Mouse (Mus musculus) testis, adult 2 months (tissue): ENCODE measurements around the gene Arpc5l. TPM values are rescaled to one million over a fixed set of nuclear protein-coding genes. Genes with fewer than 3 reads are reported as not detected.

Experiments
- H3K27ac ChIP-seq: fragments of 200-500 bp; 2 replicates; pipeline ENCODE4 v1.5.1; 2012; ENCODE audit warnings: low read depth, low read length; ENCODE audit not compliant: control insufficient read depth, insufficient read depth
- H3K27me3 ChIP-seq: fragments of 200-500 bp; 2 replicates; pipeline ENCODE4 v1.6.1; 2012; ENCODE audit warnings: mild to moderate bottlenecking, low read length, moderate library complexity; ENCODE audit not compliant: control insufficient read depth, insufficient read depth
- H3K36me3 ChIP-seq: fragments of 200-500 bp; 2 replicates; pipeline ENCODE4 v1.6.1; 2012; ENCODE audit warnings: mild to moderate bottlenecking, low read length; ENCODE audit not compliant: control insufficient read depth, insufficient read depth
- H3K4me1 ChIP-seq: fragments of 200-500 bp; 2 replicates; pipeline ENCODE4 v1.6.1; 2012; ENCODE audit warnings: low read length; ENCODE audit not compliant: control insufficient read depth, insufficient read depth
- H3K4me3 ChIP-seq: fragments of 200-500 bp; 2 replicates; pipeline ENCODE4 v1.5.1; 2012; ENCODE audit warnings: low read depth, mild to moderate bottlenecking, low read length, moderate library complexity, mixed read lengths; ENCODE audit not compliant: control insufficient read depth
- CTCF ChIP-seq: fragments of 200-500 bp; IDR thresholded peaks from 2 replicates; pipeline ENCODE4 v1.5.1; 2012; ENCODE audit warnings: low read depth, mild to moderate bottlenecking, inconsistent platforms, low read length, moderate library complexity; ENCODE audit not compliant: control insufficient read depth, insufficient read depth, insufficient replicate concordance
- POLR2A ChIP-seq: fragments of 200-500 bp; IDR thresholded peaks from 2 replicates; pipeline ENCODE4 v1.6.1; 2012; ENCODE audit warnings: low read depth, mild to moderate bottlenecking, inconsistent platforms, low read length, moderate library complexity; ENCODE audit not compliant: control insufficient read depth
- polyA plus RNA-seq: library from polyadenylated mRNA; depleted of rRNA; stranded (reverse); fragments of >200 nt; gene quantifications from 2 replicates; pipeline ENCODE4 v1.2.3, GENCODE M21; 2012

Gene Arpc5l
- polyA plus RNA-seq, 1 experiment = 74.6 TPM

- no peaks in the 10 kb centered on the region for H3K36me3 ChIP-seq
- no peak for TF ChIP-seq CTCF
- no peak for TF ChIP-seq POLR2A
- H3K27me3 ChIP-seq = no peaks in the 10 kb centered on the region
- no peak overlapping the region for H3K4me3 ChIP-seq
- H3K4me1 ChIP-seq = no peaks in the 10 kb centered on the region; the same call in 1 of the 2 replicates
- H3K27ac ChIP-seq = no peak overlapping the region
These were observed 17.2 kb upstream of the Arpc5l start for GRCm38 (mm10) chr2:38987803-38988510.

GRCm38 (mm10) chr2:38988929-38989328 is 16.2 kb upstream of the Arpc5l start:
- Histone ChIP-seq H3K4me3 (no peak overlapping the region), H3K36me3 (no peaks in the 10 kb centered on the region), H3K27me3 (no peaks in the 10 kb centered on the region), H3K27ac (no peak overlapping the region), H3K4me1 (no peaks in the 10 kb centered on the region; the same call in 1 of the 2 replicates)
- TF ChIP-seq POLR2A (no peak), CTCF (no peak)

- TF ChIP-seq CTCF (no peak), POLR2A (no peak)
- H3K4me3 ChIP-seq = no peak overlapping the region
- H3K27me3 ChIP-seq = no peaks in the 10 kb centered on the region
These were observed 13.1 kb upstream of the Arpc5l start for GRCm38 (mm10) chr2:38992004-38992403.

GRCm38 (mm10) chr2:38992452-38992851 is 12.7 kb upstream of the Arpc5l start:
- Histone ChIP-seq H3K4me3 (no peak overlapping the region), H3K27me3 (no peaks in the 10 kb centered on the region), H3K27ac (no peak overlapping the region), H3K36me3 (no peaks in the 10 kb centered on the region), H3K4me1 (peaks cover 3% of the 10 kb centered on the region)
- no peak for TF ChIP-seq POLR2A
- TF ChIP-seq CTCF = no peak

More at GRCm38 (mm10) chr2:38992004-38992403, 13.1 kb upstream of the Arpc5l start:
- no peak overlapping the region for H3K27ac ChIP-seq
- no peaks in the 10 kb centered on the region for H3K36me3 ChIP-seq
- no peaks in the 10 kb centered on the region; the same call in 1 of the 2 replicates for H3K4me1 ChIP-seq

GRCm38 (mm10) chr2:38997386-38998374 is 7.5 kb upstream of the Arpc5l start, which contains the start of gene Wdr38:
Gene Wdr38 (plus strand): TSS chr2:38997476.
- Histone ChIP-seq H3K4me1 (peaks cover 13% of the 10 kb centered on the region), H3K27ac (0 out of 2 replicates have a peak within 1 kb of the TSS, but pooled peaks have one; percentile 35), H3K27me3 (no peaks in the 10 kb centered on the region), H3K36me3 (no peaks in the 10 kb centered on the region), H3K4me3 (peak within 1 kb of the TSS; percentile 86)
- peak; percentile 73 for TF ChIP-seq POLR2A
- peak; percentile 89 for TF ChIP-seq CTCF

- Histone ChIP-seq H3K4me3 (peak overlapping the region; percentile 86), H3K27me3 (no peaks in the 10 kb centered on the region), H3K27ac (no peak overlapping the region), H3K4me1 (peaks cover 14% of the 10 kb centered on the region), H3K36me3 (no peaks in the 10 kb centered on the region)
- TF ChIP-seq CTCF (no peak), POLR2A (no peak)
These were observed 5.8 kb upstream of the Arpc5l start for GRCm38 (mm10) chr2:38999381-38999780.

GRCm38 (mm10) chr2:38999910-39000586 is 5.1 kb upstream of the Arpc5l start:
- H3K4me1 ChIP-seq = peaks cover 15% of the 10 kb centered on the region
- H3K27ac ChIP-seq = no peak overlapping the region
- H3K27me3 ChIP-seq = no peaks in the 10 kb centered on the region
- no peak overlapping the region for H3K4me3 ChIP-seq
- H3K36me3 ChIP-seq = no peaks in the 10 kb centered on the region
- TF ChIP-seq POLR2A (no peak), CTCF (no peak)
